Mouse (Mus musculus): ENCODE results near the gene Micall1. TPM values are rescaled to one million over a fixed set of nuclear protein-coding genes. Genes with fewer than 3 reads are reported as not detected.
A peak's percentile ranks its signal among the peaks of the same experiment; 100 is the strongest.

The Micall1 gene
- polyA plus RNA-seq, 1 experiment from 2014 or later, result 4.9 TPM

DNA sequence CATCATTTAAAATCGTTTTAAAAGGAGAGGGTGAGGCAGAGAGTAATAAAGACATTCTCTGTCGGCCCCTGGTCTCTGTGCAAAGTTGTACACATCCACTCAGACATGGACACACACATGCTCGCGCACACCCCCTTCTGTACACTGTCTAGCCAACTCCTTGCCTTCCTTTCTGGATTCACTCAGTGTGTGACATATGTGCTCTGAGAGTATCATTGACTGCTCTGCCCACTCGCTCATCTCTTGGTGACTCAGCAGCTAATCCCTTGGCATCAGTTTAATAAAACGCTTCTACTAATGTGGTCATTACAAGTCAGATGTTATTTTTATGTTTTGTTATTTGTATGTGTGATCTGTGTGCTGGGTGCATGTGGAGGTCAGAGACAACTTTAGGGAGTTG is 16.4 kb upstream of the Micall1 start:
- DNase-seq (ENCODE audit: low spot score) (no peak), ATAC-seq (replicated peaks; ENCODE audit: insufficient number of reproducible peaks, low FRiP score, low TSS enrichment, low read depth) (no peak)
- Histone ChIP-seq H3K27ac (replicated peaks; ENCODE audit: low read depth, low read length) (no peak overlapping the region), H3K9ac (replicated peaks; ENCODE audit: low read length) (no peak overlapping the region), H3K4me2 (ENCODE audit: low read depth, low read length) (no peak overlapping the region), H3K4me3 (ENCODE audit: low read depth, low read length) (no peak overlapping the region), H3K27me3 (ENCODE audit: control insufficient read depth, insufficient read depth, low read length) (no peaks in the 10 kb centered on the region), H3K9me3 (replicated peaks; ENCODE audit: control insufficient read depth, low read length) (no peaks in the 10 kb centered on the region), H3K4me1 (ENCODE audit: control insufficient read depth, insufficient read depth, low read length) (no peaks in the 10 kb centered on the region), H3K36me3 (replicated peaks; ENCODE audit: control insufficient read depth, insufficient read depth, low read depth, low read length) (peaks cover 27% of the 10 kb centered on the region)
- 90% methylated on average over 6 of the region's 6 CpGs for WGBS

DNA sequence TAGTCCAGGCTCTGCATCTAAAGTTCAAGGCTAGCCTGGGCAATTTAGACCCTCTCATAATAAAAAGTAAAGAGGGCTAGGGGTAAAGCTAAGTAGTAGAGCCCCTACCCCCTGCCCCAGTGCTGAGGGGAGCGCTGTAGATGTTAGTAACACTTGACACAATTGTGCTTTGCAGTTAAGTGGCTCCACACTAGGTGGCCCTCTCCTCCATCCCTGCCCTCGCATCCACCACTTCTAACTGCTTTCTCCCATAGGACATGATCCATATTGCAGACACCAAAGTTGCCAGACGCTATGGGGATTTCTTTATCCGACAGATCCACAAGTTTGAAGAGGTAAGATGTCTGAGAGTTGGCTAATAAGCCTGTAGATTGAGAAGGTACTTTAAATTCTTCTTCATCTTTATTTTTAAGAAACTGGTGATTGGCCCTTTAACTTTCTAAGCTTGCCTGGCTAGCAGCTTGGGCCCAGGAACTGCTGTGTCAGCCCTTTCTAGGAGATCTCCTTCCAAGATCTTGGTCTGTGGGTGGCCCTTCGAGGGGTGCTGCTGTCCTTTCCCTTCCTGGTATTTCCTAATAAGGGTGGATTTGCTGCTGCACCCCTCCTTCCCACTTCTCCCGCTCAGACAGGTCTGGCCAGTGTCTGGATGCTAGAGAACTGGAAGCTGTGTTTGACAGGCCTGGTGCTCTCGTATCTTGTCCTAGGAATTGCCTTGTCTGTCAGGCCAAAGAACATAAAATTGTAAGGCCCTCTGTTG is 15.4 kb upstream of the Micall1 start:
- Histone ChIP-seq H3K27me3 (ENCODE audit: control insufficient read depth, insufficient read depth, low read length) (no peaks in the 10 kb centered on the region), H3K4me3 (ENCODE audit: low read depth, low read length) (no peak overlapping the region), H3K4me2 (ENCODE audit: low read depth, low read length) (no peak overlapping the region), H3K9ac (replicated peaks; ENCODE audit: low read length) (no peak overlapping the region), H3K27ac (replicated peaks; ENCODE audit: low read depth, low read length) (no peak overlapping the region), H3K9me3 (replicated peaks; ENCODE audit: control insufficient read depth, low read length) (no peaks in the 10 kb centered on the region), H3K36me3 (replicated peaks; ENCODE audit: control insufficient read depth, insufficient read depth, low read depth, low read length) (peaks cover 26% of the 10 kb centered on the region), H3K4me1 (ENCODE audit: control insufficient read depth, insufficient read depth, low read length) (peaks cover 2% of the 10 kb centered on the region)
- 81% methylated on average over 7 of the region's 7 CpGs for WGBS
- ATAC-seq (replicated peaks; ENCODE audit: insufficient number of reproducible peaks, low FRiP score, low TSS enrichment, low read depth), result no peak
- DNase-seq (ENCODE audit: low spot score), result no peak

DNA sequence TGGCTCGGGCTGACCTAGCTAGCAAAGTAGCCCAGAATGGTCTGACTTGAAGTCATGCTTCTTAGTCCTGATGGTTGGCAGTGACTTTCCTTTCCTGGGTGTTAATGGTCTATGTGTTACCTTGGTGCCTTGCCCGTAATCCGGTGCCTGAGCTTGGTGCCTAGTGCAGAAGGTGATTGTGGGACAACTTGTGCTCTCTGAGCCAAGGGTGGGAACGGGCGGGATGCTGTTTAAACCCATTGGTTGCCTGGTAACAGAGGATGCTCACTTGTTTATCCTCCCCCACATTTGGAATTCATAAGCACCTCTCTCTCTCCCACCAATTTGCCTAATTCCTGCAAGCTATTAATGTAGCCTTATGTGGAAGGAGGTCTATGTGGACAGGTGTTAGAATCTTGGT is 13.2 kb upstream of the Micall1 start:
- Histone ChIP-seq H3K4me3 (ENCODE audit: low read depth, low read length) (no peak overlapping the region), H3K4me2 (ENCODE audit: low read depth, low read length) (no peak overlapping the region), H3K4me1 (ENCODE audit: control insufficient read depth, insufficient read depth, low read length) (peaks cover 2% of the 10 kb centered on the region), H3K9ac (replicated peaks; ENCODE audit: low read length) (no peak overlapping the region), H3K27ac (replicated peaks; ENCODE audit: low read depth, low read length) (no peak overlapping the region), H3K9me3 (replicated peaks; ENCODE audit: control insufficient read depth, low read length) (no peaks in the 10 kb centered on the region), H3K27me3 (ENCODE audit: control insufficient read depth, insufficient read depth, low read length) (no peaks in the 10 kb centered on the region), H3K36me3 (replicated peaks; ENCODE audit: control insufficient read depth, insufficient read depth, low read depth, low read length) (peaks cover 17% of the 10 kb centered on the region)
- ATAC-seq (replicated peaks; ENCODE audit: insufficient number of reproducible peaks, low FRiP score, low TSS enrichment, low read depth) (no peak), DNase-seq (ENCODE audit: low spot score) (no peak)
- 86% methylated on average over 5 of the region's 5 CpGs for WGBS

DNA sequence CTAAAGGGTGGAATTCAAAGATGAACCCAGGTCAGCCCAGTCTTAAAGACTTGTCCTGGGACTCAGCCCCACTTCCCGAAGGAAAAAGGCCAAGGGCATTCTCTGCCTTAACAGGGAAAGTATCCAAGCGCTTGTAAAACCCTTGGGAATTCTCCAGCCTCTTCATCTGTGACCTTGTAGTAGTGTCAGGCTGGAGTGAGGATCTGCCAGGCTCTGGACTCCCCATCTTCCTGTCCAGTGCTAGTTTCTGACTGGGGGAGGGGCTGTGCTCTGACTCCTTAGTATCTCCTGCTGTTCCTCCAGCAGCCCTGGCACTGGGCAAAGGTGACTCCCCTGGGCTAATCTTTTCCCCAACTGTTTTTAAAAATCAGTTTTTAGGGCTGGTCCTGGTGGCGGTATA is 12.1 kb upstream of the Micall1 start:
- DNase-seq (ENCODE audit: low spot score) (no peak), ATAC-seq (replicated peaks; ENCODE audit: insufficient number of reproducible peaks, low FRiP score, low TSS enrichment, low read depth) (no peak)
- no peak overlapping the region for H3K9ac ChIP-seq (replicated peaks; ENCODE audit: low read length)
- H3K27me3 ChIP-seq (ENCODE audit: control insufficient read depth, insufficient read depth, low read length), result no peaks in the 10 kb centered on the region
- peaks cover 13% of the 10 kb centered on the region for H3K36me3 ChIP-seq (replicated peaks; ENCODE audit: control insufficient read depth, insufficient read depth, low read depth, low read length)
- WGBS, result 58% methylated on average over 3 of the region's 3 CpGs
- no peak overlapping the region for H3K4me2 ChIP-seq (ENCODE audit: low read depth, low read length)
- H3K4me3 ChIP-seq (ENCODE audit: low read depth, low read length), result no peak overlapping the region
- H3K4me1 ChIP-seq (ENCODE audit: control insufficient read depth, insufficient read depth, low read length), result peaks cover 2% of the 10 kb centered on the region
- no peak overlapping the region for H3K27ac ChIP-seq (replicated peaks; ENCODE audit: low read depth, low read length)
- no peaks in the 10 kb centered on the region for H3K9me3 ChIP-seq (replicated peaks; ENCODE audit: control insufficient read depth, low read length)

DNA sequence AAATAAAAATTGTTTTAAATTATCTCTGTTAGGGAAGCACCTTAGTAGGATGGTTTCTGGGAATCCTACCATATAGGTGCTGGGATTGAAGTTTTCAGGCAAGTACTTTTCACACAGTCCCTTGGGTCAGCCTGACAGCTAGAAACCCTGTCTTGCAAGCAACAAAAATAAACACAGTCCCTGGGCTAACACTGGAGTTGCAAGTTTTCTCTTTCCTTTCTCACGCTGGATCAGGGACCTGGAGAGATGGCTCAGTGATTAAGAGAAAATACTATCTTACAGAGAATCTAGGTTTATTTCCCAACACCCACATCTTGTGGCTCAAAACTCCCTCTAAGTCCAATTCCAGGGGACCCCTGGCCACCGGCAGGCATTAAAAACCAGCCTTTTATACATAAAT is 11.6 kb upstream of the Micall1 start:
- no peak overlapping the region for H3K9ac ChIP-seq (replicated peaks; ENCODE audit: low read length)
- H3K4me3 ChIP-seq (ENCODE audit: low read depth, low read length), result no peak overlapping the region
- H3K4me1 ChIP-seq (ENCODE audit: control insufficient read depth, insufficient read depth, low read length), result peaks cover 2% of the 10 kb centered on the region
- DNase-seq (ENCODE audit: low spot score) (peak; percentile 26), ATAC-seq (replicated peaks; ENCODE audit: insufficient number of reproducible peaks, low FRiP score, low TSS enrichment, low read depth) (no peak)
- H3K27ac ChIP-seq (replicated peaks; ENCODE audit: low read depth, low read length), result 0 out of 2 replicates have a peak overlapping the region, but pooled peaks have one; percentile 20
- H3K4me2 ChIP-seq (ENCODE audit: low read depth, low read length), result no peak overlapping the region
- 43% methylated on average over 2 of the region's 2 CpGs for WGBS
- no peaks in the 10 kb centered on the region for H3K27me3 ChIP-seq (ENCODE audit: control insufficient read depth, insufficient read depth, low read length)
- no peaks in the 10 kb centered on the region for H3K9me3 ChIP-seq (replicated peaks; ENCODE audit: control insufficient read depth, low read length)
- H3K36me3 ChIP-seq (replicated peaks; ENCODE audit: control insufficient read depth, insufficient read depth, low read depth, low read length), result peaks cover 11% of the 10 kb centered on the region

DNA sequence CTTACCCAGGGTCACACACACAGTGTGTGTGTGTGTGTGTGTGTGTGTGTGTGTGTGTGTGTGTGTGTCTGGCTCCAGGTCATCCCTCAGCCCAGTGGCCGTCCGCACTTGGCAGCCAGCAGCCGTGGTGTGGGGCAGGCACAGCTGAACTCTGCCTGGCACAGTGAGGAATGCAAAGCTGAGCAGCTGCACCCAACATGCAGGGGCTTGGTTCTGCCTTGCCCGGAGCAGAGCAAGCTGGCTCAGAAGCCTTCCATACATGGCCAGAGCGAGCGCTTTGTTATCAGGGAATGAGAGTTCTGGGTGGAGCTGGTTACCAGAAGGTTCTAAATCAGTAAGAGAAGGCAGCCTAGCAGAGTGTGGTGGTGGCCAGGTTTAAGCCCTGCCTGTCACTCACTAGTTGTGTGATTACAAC is 11.1 kb upstream of the Micall1 start:
- Histone ChIP-seq H3K4me2 (ENCODE audit: low read depth, low read length) (no peak overlapping the region), H3K36me3 (replicated peaks; ENCODE audit: control insufficient read depth, insufficient read depth, low read depth, low read length) (peaks cover 9% of the 10 kb centered on the region), H3K9ac (replicated peaks; ENCODE audit: low read length) (no peak overlapping the region), H3K4me1 (ENCODE audit: control insufficient read depth, insufficient read depth, low read length) (peaks cover 2% of the 10 kb centered on the region), H3K27ac (replicated peaks; ENCODE audit: low read depth, low read length) (peak overlapping the region; percentile 20; the same call in 1 of the 2 replicates), H3K9me3 (replicated peaks; ENCODE audit: control insufficient read depth, low read length) (no peaks in the 10 kb centered on the region), H3K27me3 (ENCODE audit: control insufficient read depth, insufficient read depth, low read length) (no peaks in the 10 kb centered on the region), H3K4me3 (ENCODE audit: low read depth, low read length) (no peak overlapping the region)
- no peak for ATAC-seq (replicated peaks; ENCODE audit: insufficient number of reproducible peaks, low FRiP score, low TSS enrichment, low read depth)
- DNase-seq (ENCODE audit: low spot score), result no peak
- WGBS, result 56% methylated on average over 6 of the region's 6 CpGs

DNA sequence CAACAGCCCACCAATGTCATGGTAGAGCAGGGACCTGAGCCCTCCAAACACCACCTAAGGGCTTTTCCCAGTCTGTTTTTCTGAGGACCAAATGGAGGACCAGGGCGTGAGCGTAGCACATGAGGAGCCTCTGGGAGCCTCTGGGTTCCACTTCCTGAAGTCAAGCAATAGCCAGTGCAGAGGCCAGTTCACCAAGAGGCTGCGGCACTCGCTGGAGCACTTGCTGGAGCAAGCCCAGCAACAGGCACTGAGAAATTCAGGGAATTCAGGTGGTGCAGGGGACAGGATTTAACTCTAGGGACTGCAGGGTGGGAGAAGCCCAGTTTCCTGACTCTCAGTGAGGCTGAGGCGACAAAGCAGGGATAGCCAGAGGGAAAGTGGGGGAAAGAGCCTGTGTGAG is 10.5 kb upstream of the Micall1 start:
- Histone ChIP-seq H3K9me3 (replicated peaks; ENCODE audit: control insufficient read depth, low read length) (no peaks in the 10 kb centered on the region), H3K27ac (replicated peaks; ENCODE audit: low read depth, low read length) (no peak overlapping the region), H3K4me3 (ENCODE audit: low read depth, low read length) (no peak overlapping the region), H3K27me3 (ENCODE audit: control insufficient read depth, insufficient read depth, low read length) (no peaks in the 10 kb centered on the region), H3K36me3 (replicated peaks; ENCODE audit: control insufficient read depth, insufficient read depth, low read depth, low read length) (peaks cover 9% of the 10 kb centered on the region), H3K4me2 (ENCODE audit: low read depth, low read length) (no peak overlapping the region), H3K4me1 (ENCODE audit: control insufficient read depth, insufficient read depth, low read length) (peaks cover 2% of the 10 kb centered on the region), H3K9ac (replicated peaks; ENCODE audit: low read length) (no peak overlapping the region)
- no peak for ATAC-seq (replicated peaks; ENCODE audit: insufficient number of reproducible peaks, low FRiP score, low TSS enrichment, low read depth)
- 58% methylated on average over 5 of the region's 5 CpGs for WGBS
- DNase-seq (ENCODE audit: low spot score), result no peak

DNA sequence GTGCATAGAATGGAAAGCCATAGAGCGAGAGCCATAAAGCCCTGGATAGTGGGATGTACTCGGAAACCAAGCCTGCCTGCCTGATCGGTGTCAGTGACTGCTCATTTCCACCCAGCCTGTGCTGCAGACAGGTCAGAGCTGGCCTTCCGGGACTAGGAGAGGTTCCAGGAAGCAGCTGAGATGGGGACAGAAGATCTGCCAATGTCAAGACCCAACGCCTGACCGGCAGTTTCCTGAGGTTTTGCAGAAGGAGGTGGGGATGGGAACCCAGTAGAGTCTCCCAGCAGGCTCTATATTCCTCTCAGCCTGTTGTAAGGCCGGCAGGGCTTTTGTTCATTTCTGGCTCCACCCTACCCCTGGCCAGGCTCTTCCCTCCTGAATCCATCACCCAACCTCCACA is 9.8 kb upstream of the Micall1 start:
- peaks cover 9% of the 10 kb centered on the region for H3K36me3 ChIP-seq (replicated peaks; ENCODE audit: control insufficient read depth, insufficient read depth, low read depth, low read length)
- H3K4me2 ChIP-seq (ENCODE audit: low read depth, low read length), result no peak overlapping the region
- no peaks in the 10 kb centered on the region for H3K9me3 ChIP-seq (replicated peaks; ENCODE audit: control insufficient read depth, low read length)
- peaks cover 2% of the 10 kb centered on the region for H3K4me1 ChIP-seq (ENCODE audit: control insufficient read depth, insufficient read depth, low read length)
- no peak for DNase-seq (ENCODE audit: low spot score)
- no peak overlapping the region for H3K9ac ChIP-seq (replicated peaks; ENCODE audit: low read length)
- no peak overlapping the region for H3K4me3 ChIP-seq (ENCODE audit: low read depth, low read length)
- no peak for ATAC-seq (replicated peaks; ENCODE audit: insufficient number of reproducible peaks, low FRiP score, low TSS enrichment, low read depth)
- H3K27ac ChIP-seq (replicated peaks; ENCODE audit: low read depth, low read length), result no peak overlapping the region
- whole genome bisulfite sequencing, result 48% methylated on average over 7 of the region's 7 CpGs
- no peaks in the 10 kb centered on the region for H3K27me3 ChIP-seq (ENCODE audit: control insufficient read depth, insufficient read depth, low read length)
